Mouse (Mus musculus): Measurements from ENCODE around the gene Mocs2.

The Mocs2 gene

DNA sequence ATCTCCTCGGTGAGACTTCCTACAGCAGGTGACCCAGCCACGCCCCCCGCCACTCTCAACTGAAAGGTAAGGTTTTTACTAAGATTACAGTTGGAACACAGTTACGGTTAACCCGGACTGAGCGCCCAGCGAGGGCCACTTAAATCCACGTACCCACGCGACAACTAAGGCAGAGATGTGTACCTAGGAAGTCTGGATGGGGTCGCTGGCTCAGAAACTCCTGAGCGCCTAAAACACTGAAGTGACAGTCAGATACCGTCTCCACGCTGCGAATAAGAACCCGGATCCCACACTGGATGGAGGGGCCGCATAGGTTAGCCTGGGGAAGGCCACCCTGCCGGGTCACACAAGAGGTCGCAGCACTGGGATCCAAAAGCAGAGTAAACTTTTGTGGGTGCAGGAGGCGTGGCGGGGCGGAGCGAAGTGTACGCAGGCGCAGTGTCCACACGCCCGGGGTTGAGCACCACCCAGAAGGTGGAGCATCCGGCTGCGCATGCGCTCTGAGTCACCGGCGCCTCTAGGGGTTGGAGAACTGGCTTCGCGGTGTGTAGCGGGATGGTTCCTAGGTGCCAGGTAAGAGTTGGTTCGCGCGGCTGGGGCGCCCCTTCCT, at the start of gene Mocs2:
TSS of gene Mocs2 (plus strand) at position 486 of the 610 bp plus-strand sequence.
- peak; percentile 93 to 95 for DNase-seq

DNA sequence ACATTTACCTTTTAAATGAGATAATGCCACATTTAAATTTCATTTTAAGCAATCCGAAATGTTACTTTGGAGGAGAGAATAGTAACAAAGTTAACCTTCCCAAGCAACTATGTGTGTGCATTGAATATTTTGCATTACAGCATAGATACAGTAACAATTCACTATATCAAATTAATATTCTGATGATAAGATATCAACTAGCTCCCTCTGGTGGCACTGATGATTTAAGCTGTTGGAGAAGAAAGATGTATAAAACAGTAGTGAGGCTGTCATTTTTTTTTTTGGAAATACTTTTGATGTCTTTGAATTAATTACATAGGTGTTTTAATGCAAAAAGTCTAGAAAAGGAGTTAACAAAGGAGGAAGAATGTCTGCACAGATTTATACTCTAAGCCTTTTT, 26.5 kb upstream of the Mocs2 start:
- peak in 1 of 2 experiments; percentile 5 for DNase-seq

DNA sequence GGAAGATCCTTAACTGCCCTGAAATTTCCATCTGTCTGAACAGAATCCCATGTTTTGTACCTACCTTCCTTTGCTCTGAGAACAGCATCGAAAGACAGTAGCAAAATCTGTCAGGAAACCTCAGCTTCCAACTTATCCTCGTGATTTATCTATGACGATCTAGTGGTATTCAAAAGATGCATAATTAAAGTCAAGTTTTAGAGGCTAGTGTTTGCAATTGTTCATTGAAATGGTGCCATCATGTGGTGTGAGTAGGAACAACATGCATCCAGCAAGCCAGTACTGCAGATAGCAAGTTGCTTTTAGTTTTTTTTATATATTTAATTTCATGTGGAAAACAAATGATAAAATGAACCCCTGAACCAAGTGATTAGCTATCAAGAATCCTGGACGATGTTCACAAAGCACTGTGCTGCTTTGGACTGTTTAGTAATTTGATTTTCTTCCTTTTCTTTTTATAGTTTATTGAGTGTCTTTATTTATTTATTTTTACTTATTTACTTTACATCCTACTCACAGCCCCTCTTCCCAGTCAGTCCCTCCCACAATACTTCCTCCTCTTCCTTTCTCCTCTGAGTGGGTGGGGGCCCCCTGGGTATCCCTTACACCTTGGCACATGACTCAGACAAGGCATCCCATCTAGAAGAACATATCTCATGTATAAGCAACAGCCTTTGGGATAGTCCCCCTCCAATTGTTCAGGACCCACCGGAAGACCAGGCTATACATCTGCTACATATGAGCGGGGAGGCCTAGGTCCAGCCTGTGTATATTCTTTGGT, 24.6 kb upstream of the Mocs2 start:
- peak; percentile 45 to 56 for DNase-seq

DNA sequence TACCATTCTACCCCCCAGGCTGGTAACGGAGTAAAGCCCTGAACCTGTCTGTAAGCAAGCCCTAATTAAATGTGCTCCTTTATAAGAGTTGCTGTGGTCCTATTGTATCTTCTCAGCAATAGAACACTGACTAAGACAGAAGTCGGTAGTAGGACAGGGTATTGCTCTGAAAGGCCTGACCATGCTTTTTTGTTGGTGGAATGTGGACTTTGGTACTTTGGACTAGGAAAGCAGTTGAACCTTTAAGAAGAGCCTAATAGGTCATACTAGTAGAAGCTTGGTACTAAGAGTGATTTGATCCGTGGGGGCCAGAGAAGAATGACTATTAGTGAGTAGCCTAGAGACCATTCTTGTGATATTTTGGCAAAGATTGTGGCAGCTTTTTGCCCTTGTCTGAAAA, 16.2 kb upstream of the Mocs2 start:
- no peak for DNase-seq

DNA sequence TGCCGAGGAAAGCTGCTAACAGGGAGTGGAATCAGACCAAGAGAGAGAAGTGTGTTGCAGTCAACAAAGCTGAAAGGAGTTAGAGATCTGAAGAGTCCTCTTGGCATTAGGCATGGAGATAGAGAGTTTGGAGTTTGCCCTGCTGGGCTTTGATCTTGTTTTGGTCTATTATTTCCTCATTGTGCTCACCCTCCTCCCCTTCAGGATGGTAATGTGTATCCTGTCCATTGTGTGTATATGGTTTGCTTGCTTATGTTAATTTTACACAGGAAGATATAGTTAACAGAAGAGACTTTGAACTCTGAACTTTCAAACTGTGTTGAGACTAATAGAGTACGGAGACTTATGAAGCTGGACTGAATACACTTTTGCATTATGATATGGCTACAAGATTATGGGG, 15.1 kb upstream of the Mocs2 start:
- no peak for DNase-seq

DNA sequence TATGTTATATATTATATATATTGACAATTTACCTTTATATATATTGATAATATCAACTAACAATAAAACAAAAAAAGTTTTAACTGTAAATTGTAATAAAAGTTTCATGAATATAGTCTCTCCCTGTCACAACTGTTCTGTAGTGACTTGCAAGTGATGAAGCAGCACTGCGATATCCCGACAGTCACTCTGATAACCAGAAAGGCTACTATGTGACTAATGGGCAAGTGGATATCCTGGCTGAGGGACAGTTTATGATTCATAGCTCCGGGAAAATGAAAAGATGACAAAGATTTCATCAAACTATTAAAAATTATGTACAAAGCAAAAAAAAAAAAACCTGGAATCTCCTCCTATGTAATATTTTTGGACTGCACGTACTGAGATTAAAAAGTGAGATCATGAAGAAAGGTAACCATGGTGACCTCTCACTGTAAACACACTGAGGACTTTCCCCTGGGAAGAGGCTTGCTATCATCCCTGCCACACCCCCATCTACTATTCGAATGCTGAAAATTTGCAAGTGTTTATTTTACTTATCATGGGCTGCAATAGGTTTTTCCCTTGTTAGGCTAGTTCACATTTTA, 8.3 kb upstream of the Mocs2 start:
- DNase-seq, result no peak

DNA sequence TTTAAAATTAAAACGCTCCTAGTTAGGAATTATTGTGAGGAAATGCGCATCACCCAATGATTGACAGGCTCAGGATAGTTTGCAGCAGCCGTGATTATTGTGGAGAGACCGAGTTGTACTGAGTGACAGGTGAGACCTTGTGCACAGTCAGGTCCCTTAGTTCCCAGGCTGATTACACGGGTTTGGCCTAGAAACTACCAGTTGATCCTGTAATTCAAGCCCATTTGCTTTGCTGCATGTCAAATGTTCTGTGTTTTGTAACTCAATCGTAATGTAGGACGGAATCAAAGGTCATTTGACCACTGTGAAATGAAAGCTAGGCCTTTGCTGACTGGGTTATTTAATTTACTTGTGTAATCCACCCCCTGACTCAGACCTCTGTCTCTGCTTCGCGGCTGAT, 477 bp downstream of the Mocs2 start:
- DNase-seq, result no peak

DNA sequence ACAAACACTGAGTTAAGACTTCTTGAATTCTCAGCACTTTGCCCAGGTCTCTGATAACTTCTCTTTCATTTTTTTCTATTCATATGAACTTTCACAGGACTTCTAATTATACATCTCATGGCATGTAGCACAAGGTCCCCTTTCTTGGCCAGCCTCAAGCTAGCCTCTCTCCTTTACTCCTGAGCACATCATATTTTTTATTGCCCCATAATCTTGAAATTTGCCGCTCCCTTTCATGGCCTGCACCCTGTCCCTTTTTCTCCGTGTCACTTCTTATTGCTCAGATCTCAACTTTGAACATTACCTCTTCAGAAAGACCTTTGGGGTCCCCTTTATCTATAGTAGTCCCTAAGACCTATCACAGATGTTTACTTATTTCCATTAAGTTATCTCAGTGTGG, 4.8 kb downstream of the Mocs2 start:
- DNase-seq, result no peak

DNA sequence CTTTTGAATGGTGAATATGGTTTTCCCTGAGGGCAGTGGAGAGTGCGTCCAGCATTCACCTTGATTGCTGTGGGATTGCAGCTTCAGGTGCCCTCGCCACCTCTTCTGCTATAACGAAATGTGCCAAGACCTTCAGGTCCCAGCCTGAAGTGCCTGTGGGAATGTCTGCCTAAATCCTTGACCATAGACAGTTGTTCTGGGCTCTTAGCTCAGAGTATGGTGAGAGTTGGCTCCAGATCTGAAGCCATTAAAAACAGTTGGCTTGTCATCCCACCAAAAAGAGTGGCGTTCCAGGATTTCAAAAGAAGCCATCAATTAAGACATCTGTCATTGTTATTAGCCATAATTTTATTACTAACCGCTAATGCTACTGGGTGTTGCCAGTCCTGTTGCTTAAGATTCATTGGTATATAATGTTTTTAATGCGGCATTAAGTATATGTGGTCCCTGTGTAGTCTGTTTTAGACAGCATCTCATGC, 7.4 kb downstream of the Mocs2 start:
- DNase-seq, result no peak

DNA sequence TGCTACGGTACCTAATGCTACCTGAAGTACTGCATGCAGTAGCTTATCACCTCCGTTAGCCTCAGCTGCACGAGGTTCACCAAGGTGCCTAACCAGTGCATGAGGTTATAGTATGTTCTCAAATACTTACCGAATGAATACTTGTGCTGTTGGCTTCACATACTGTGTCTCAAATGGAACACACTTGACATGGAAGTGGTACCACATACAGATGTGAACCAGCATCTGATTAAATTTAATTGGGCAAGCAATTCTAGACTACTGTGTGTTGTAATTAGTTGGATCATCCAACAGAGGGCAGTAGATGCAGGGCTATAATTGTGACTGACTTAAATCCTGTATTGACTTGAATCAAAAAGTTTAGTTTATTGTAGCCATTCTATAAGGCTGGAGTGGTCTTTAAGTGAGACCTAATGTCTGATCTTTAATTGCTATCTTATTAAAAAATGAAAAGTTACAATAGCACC, 13.4 kb downstream of the Mocs2 start:
- peak in 1 of 2 experiments; percentile 21 for DNase-seq

DNA sequence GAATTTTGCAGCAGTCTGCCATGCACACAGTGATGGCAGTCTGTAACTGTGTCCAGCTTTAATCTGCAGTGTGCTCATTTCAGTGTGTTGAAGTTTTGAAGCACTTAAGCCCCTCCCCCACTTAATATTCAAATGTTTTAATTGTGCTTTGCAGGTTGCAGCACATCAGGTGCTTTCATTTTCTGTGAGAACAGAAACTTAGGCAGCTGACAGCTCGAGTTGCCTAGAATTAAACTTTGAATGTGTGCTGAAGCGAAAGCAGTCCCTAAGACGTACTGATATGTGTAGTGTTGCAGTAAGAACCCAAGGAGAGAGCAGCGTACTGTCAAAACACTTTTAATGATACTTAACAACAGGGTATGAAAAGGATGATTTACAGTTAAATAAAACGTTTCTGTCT, 14.7 kb downstream of the Mocs2 start:
- no peak for DNase-seq

DNA sequence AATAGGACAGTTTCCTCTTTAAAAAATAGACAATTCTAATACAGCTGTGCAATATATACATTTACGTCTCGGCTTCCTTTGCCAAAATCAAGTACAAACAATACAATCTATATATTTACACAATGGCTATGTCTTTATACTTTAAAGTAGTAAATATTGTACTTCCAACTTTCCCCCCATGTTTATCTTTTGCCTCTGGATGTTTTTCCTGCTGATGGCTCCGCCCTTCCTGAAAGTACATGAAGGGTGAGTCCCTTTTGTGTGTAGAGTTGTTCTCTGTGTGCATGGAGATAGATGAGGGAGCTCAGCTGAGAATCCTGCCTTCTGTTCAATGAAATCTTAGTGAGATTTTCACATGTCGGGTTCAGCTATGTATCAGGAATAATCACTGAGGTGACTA, 15.3 kb downstream of the Mocs2 start:
- no peak for DNase-seq

DNA sequence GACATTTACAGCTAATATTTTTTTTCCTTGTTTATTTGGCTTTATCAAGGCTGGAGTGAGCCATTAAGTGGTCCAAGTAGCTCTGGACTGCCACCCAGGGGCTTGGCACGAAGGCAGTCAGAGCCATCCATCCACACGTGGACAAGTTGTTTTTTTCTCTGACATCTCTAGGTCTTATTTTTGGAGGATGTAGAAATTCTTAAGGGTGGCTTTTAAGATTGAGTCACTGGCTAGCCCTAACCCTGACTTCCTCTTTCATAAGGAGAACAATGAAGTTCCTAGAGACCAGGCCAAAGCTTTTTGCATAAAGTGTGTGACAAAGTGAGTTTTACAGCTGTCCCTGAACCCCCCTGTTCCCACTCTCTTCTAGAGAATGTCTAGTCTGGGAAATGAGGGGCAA, 16.5 kb downstream of the Mocs2 start:
- no peak for DNase-seq

DNA sequence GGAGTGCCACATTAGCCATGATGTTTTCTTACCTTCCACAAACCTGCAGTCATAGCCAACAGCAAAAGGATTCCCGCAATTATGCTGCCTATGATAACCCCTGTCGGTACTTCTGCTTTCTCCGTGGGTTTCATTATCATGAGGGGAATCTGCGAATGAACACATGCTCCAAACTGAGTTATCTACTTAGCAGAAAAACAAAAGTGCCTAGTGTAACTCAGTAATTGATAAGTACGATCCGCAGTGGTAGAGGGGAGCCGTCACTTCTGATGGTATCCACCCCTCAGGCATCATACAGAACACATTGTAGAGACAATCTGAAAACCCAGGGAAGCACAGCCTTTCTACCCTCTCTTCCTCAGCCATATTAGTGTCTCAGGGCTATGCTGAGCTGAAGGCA, 19.0 kb downstream of the Mocs2 start:
- DNase-seq, result no peak

DNA sequence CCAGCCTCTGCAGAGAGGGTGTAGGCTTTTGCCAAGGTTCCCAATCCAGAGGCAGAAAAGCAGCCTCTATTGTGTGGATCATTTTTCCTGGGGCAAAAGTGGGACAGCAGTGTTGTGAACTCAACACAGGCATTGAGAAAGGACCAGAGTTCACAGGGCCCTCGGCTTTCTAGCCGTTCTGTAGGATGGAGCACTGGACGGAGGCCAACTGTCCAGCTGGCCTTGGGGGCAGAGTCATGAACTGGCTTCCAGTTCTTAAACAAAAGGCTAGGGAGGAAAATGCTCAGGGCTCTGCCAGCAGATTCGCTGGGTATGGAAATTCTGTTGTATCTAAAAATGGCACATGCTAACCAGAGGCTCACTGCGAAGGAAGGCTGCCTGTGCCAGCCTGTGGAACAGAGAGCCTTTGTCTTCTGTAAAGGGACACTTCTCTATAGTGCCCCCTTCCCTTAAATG, 20.5 kb downstream of the Mocs2 start:
- peak; percentile 88 to 92 for DNase-seq

DNA sequence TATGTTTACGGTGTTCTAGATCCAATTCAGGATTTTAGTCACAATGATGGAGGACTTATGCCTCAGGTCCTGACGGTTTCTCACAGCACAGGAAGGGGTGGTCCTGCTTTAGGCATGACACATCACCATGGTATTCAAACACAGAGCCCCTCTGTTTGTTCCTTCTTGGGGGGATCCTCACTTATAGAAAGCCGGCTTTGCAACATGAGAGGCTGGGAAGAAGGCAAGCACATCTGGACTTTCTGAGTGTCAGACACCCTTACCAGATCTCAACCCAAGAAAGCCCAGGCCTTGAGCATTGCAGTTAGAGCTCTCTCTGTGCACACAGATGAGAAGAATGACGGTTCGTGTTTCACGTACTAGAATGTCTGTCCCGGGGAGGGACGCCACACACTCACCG, 21.1 kb downstream of the Mocs2 start:
- DNase-seq, result no peak

DNA sequence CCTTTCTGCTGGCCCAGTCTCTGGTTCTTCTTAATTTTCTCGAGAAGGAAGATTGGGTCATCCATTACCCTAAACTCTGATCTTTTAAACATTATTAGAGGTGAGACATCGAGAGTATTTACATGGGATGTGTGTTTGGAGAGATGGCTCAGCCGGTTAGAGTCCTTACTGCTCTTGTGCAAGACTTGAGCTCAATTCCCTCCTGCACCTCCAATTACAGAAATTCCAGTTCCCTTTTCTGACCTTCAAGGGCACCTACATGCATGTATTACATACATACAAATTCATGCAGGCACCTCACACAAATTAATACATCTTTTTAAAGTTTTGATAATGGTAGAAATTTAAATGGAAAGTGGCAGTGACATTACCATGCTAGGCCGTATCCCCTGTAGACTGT, 22.5 kb downstream of the Mocs2 start:
- DNase-seq, result no peak

DNA sequence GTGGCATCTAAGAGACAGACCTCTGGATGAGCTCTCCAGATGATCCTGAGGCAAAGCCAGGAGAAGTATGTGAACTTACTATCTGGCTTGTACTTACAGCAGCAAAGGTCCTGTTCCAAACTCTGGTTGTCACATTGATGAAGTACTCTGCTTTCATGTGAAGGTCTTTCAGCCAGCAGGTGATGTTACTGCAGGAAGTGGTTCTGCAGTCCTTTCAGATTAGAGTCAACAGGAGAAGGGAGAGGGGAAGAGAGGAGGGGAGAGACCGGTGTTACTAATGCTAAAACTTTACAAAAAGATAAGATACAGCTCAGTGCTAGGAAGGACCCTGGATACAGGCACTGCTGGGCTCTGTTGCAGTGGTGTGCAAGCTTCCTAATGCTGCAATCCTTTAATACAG, 25.3 kb downstream of the Mocs2 start:
- no peak for DNase-seq

DNA sequence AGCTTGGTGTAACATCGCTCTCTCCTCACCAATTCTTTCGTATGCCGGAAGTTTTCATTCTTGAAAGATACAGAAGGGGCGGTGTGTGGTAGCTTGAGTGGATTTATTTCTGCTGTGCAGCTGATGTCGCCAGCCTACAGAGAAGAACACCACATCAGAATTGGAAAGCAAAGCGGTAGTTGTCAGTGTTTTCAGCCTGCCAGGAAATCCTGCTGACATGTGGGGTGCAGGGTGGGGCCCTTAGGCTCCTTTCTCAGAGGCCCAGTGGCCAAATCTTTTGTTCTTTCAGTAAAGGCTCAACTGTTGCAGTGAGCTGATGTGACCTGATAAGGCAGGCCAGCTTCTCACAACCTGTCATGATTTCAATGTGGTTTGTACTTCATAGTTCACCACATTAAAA, 27.8 kb downstream of the Mocs2 start:
- no peak for DNase-seq

DNA sequence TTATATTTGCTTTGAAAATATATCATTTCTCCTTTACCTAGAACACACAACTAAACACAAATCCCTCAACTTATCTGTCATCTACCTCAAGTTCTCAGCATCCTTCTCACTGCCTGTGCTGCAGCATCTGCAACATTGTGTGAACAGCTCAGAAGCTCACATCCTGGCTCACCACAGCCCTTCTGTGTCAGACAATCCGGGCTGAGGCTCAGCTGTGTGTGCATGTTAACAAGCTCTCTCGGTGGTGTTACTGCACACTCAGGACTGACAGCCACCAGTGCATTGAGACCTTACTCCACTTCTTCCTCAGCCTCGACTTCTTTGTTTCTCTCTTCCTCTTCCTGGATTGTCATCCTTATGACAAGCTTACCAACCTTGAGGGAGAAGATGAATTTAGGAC, 30.9 kb downstream of the Mocs2 start:
- DNase-seq, result no peak

DNA sequence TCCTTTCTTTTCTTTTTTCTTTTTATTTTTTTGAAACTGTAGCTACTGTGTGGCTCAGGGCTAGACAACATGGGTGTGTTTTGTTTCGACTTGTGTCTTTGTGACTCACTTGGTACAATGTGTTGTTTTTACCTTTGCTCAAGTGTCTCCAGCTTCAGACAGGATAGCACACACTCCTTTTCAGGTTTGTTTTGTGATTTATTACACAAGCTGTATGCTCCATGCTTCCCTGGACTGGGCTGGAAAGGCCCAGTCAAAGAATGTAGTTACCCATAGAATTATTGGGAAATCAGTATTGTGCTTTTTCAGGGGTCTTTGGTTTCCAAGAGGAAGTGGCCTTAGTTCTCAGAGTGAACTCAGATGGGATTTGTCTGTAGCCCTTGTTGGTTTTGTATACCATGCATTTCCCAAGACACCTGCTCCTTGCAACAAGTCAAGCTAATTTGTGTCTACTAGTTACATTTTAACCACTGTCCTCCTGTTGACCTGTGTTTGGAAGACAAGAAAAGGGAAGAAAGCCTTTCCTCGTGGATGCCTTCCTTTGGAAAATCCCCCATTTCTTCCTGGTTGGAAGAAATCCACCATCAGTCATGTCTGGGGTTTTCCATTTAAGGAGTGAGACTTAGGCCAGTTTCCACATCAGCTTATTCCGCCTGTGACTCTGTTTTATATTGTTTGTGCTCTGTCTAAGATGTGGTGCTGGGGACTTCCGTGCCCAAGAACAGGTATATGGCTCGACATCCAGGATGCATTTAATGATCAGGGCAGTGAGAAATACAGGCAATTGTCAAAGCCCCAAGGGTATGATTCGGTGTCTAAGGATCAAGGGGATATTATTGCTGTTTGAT, 34.5 kb downstream of the Mocs2 start:
- no peak for DNase-seq

DNA sequence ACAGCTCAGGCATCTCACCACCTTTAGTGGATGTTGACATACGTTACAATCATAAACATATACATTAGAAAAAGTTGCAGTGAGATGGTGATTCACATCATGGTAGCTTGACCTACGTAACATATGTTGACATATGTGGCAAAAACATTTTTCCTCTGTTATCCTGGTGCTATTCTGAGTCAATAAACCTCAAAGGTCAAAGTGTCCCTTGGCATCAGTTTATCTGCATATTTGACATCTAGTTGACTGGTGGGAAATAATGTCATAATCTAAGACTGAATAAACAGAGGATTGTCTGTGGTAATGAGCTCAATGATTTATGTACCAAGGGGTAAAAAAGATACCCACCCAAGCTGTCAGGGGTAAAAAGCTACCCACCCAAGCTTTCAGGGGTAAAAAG, 35.1 kb downstream of the Mocs2 start:
- no peak for DNase-seq

DNA sequence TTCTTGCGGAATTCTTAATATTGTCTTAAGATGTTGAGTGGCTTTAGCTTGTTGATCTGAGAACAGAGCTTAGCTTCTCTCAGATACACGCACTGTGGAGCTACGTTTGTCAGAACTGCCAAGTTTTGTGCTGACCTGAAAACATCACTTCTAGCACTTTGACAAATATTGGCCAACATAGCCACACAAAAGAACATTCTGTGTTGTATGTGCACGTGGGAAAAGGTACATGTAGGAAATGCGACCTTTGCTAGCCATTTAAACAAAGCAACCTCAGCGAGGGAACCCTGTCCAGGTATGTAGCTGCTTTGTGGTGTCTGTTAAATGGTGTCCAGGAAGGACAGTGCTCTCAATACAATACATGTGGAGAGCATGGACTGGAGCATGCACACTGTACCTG, 36.0 kb downstream of the Mocs2 start:
- no peak for DNase-seq
